Mouse (Mus musculus) liver, postnatal 0 days (tissue): ENCODE measurements around the gene Cavin1.

Experiments used
- CTCF ChIP-seq: sonication (generic); IDR thresholded peaks from 2 replicates; pipeline ENCODE4 v1.5.1; 2016; ENCODE audit warnings: antibody characterized with exemption, low read depth
- EP300 ChIP-seq: IDR thresholded peaks from 2 replicates; pipeline ENCODE4 v1.6.1; 2016; ENCODE audit warnings: antibody characterized with exemption, low read depth, mild to moderate bottlenecking

- no peak for TF ChIP-seq CTCF
- 0 out of 2 replicates have a peak, but pooled peaks have one; percentile 12 for TF ChIP-seq EP300
Observed at GRCm38 (mm10) chr11:100970557-100970937, at the start of gene Cavin1.
